Mouse (Mus musculus): ENCODE data around the gene Gm20388. TPM values are rescaled to one million over a fixed set of nuclear protein-coding genes. Genes with fewer than 3 reads are reported as not detected.
"Not testable (repeated sequence)": the region's sequence is repeated elsewhere in the genome, so short reads cannot be mapped to it uniquely, and the experiment has no call there.

The Gm20388 gene
- polyA plus RNA-seq, 1 experiment: 18.7 TPM

- no peaks in the 10 kb centered on the region for H3K27me3 ChIP-seq (ENCODE audit: control insufficient read depth, insufficient read depth, low read length)
- 93% methylated on average over 11 of the region's 11 CpGs for WGBS
- no peak overlapping the region for H3K27ac ChIP-seq (ENCODE audit: insufficient read depth, low read length)
- DNase-seq: no peak
- peaks cover 13% of the 10 kb centered on the region for H3K4me1 ChIP-seq (ENCODE audit: control insufficient read depth, insufficient read depth, low read length)
- H3K4me3 ChIP-seq (replicated peaks; ENCODE audit: insufficient read depth, low read depth, low read length): no peak overlapping the region
- TF ChIP-seq POLR2A (IDR thresholded peaks at IDR 0.05; ENCODE audit: borderline replicate concordance, insufficient read depth, low read length) (no peak), CTCF (IDR thresholded peaks at IDR 0.05; ENCODE audit: borderline replicate concordance, insufficient read depth, low read depth, low read length) (no peak)
These were observed 2408.5 kb downstream of the Gm20388 start for GRCm38 (mm10) chr8:122319045-122319707.

DNA sequence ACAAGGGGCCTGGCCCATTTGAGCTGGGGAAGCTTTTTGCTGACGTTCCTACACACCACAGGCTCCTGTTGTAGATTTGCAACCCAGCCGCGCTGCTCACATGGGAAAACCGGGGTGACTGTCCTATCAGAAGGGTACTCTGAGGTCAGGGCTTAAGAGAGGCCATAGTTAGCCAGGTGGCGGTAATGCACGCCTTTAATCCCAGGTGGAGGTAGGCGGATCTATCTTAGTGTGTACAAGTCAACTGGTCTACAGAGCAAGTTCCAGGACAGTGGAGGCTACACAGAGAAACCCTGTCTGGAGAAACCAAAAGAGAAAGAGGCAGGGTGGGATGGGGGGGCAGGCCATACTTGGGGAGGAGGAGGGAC lies 2409.1 kb downstream of the Gm20388 start:
- no peak for DNase-seq
- Histone ChIP-seq H3K27me3 (ENCODE audit: control insufficient read depth, insufficient read depth, low read length) (no peaks in the 10 kb centered on the region), H3K4me1 (ENCODE audit: control insufficient read depth, insufficient read depth, low read length) (peaks cover 13% of the 10 kb centered on the region), H3K27ac (ENCODE audit: insufficient read depth, low read length) (no peak overlapping the region), H3K4me3 (replicated peaks; ENCODE audit: insufficient read depth, low read depth, low read length) (no peak overlapping the region)
- no peak for TF ChIP-seq CTCF (IDR thresholded peaks at IDR 0.05; ENCODE audit: borderline replicate concordance, insufficient read depth, low read depth, low read length)
- TF ChIP-seq POLR2A (IDR thresholded peaks at IDR 0.05; ENCODE audit: borderline replicate concordance, insufficient read depth, low read length): no peak
- 92% methylated on average over 7 of the region's 7 CpGs for WGBS

GRCm38 (mm10) chr8:122320541-122320940 lies 2409.9 kb downstream of the Gm20388 start:
- peaks cover 13% of the 10 kb centered on the region for H3K4me1 ChIP-seq (ENCODE audit: control insufficient read depth, insufficient read depth, low read length)
- TF ChIP-seq CTCF (IDR thresholded peaks at IDR 0.05; ENCODE audit: borderline replicate concordance, insufficient read depth, low read depth, low read length) (no peak), POLR2A (IDR thresholded peaks at IDR 0.05; ENCODE audit: borderline replicate concordance, insufficient read depth, low read length) (no peak)
- 49% methylated on average over 3 of the region's 3 CpGs for WGBS
- H3K27ac ChIP-seq (ENCODE audit: insufficient read depth, low read length): no peak overlapping the region
- no peak overlapping the region for H3K4me3 ChIP-seq (replicated peaks; ENCODE audit: insufficient read depth, low read depth, low read length)
- DNase-seq: no peak
- H3K27me3 ChIP-seq (ENCODE audit: control insufficient read depth, insufficient read depth, low read length): no peaks in the 10 kb centered on the region

GRCm38 (mm10) chr8:122321455-122321921 lies 2410.8 kb downstream of the Gm20388 start:
- Histone ChIP-seq H3K27me3 (ENCODE audit: control insufficient read depth, insufficient read depth, low read length) (no peaks in the 10 kb centered on the region), H3K4me3 (replicated peaks; ENCODE audit: insufficient read depth, low read depth, low read length) (no peak overlapping the region), H3K4me1 (ENCODE audit: control insufficient read depth, insufficient read depth, low read length) (peaks cover 13% of the 10 kb centered on the region), H3K27ac (ENCODE audit: insufficient read depth, low read length) (no peak overlapping the region)
- WGBS: 85% methylated on average over 10 of the region's 10 CpGs
- no peak for DNase-seq
- no peak for TF ChIP-seq CTCF (IDR thresholded peaks at IDR 0.05; ENCODE audit: borderline replicate concordance, insufficient read depth, low read depth, low read length)
- TF ChIP-seq POLR2A (IDR thresholded peaks at IDR 0.05; ENCODE audit: borderline replicate concordance, insufficient read depth, low read length): no peak

DNA sequence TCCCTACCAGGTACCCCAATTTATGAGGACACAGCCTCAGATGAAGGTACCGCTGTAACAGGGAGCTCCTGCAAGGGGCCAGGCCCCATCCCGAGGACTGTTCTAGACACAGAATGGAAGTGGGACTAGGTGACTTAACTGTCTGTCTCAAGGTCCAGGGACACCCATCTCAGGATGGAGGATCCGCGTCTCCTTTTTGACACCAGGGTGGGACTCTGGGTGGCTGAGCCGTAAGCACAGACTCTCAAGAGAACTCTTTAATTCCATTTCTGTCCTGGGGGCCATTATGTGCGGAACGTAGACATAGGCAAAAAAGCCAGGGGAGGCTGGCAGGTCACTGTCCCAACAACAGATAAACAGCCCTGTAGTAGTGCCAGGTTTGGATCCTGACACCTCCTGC lies 2411.5 kb downstream of the Gm20388 start:
- DNase-seq: no peak
- TF ChIP-seq CTCF (IDR thresholded peaks at IDR 0.05; ENCODE audit: borderline replicate concordance, insufficient read depth, low read depth, low read length) (no peak), POLR2A (IDR thresholded peaks at IDR 0.05; ENCODE audit: borderline replicate concordance, insufficient read depth, low read length) (no peak)
- H3K4me3 ChIP-seq (replicated peaks; ENCODE audit: insufficient read depth, low read depth, low read length): no peak overlapping the region
- H3K4me1 ChIP-seq (ENCODE audit: control insufficient read depth, insufficient read depth, low read length): peaks cover 13% of the 10 kb centered on the region
- 98% methylated on average over 7 of the region's 7 CpGs for WGBS
- no peaks in the 10 kb centered on the region for H3K27me3 ChIP-seq (ENCODE audit: control insufficient read depth, insufficient read depth, low read length)
- H3K27ac ChIP-seq (ENCODE audit: insufficient read depth, low read length): no peak overlapping the region

DNA sequence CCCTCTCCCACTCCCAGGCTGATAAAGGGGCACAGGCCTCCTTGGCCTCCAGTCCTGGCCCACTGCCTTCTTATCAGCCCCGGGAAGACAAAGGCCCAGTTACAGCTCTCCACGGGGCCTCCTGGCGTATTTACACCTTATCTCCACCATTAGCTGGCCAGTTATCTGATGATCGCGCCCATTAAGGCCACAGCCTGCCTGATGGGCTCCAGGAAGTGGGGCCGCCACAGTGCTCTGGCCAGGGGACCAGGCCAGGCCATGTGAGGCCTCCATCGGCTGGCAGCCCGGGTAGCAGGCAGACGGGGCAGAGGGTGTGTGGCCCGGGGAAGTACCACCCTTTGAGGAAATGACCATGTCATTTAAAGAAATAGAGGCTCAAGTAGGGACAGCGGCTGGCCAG lies 2412.2 kb downstream of the Gm20388 start:
- no peak overlapping the region for H3K4me3 ChIP-seq (replicated peaks; ENCODE audit: insufficient read depth, low read depth, low read length)
- no peak for DNase-seq
- peaks cover 13% of the 10 kb centered on the region for H3K4me1 ChIP-seq (ENCODE audit: control insufficient read depth, insufficient read depth, low read length)
- TF ChIP-seq CTCF (IDR thresholded peaks at IDR 0.05; ENCODE audit: borderline replicate concordance, insufficient read depth, low read depth, low read length): no peak
- no peak for TF ChIP-seq POLR2A (IDR thresholded peaks at IDR 0.05; ENCODE audit: borderline replicate concordance, insufficient read depth, low read length)
- WGBS: 74% methylated on average over 11 of the region's 11 CpGs
- no peak overlapping the region for H3K27ac ChIP-seq (ENCODE audit: insufficient read depth, low read length)
- H3K27me3 ChIP-seq (ENCODE audit: control insufficient read depth, insufficient read depth, low read length): no peaks in the 10 kb centered on the region

DNA sequence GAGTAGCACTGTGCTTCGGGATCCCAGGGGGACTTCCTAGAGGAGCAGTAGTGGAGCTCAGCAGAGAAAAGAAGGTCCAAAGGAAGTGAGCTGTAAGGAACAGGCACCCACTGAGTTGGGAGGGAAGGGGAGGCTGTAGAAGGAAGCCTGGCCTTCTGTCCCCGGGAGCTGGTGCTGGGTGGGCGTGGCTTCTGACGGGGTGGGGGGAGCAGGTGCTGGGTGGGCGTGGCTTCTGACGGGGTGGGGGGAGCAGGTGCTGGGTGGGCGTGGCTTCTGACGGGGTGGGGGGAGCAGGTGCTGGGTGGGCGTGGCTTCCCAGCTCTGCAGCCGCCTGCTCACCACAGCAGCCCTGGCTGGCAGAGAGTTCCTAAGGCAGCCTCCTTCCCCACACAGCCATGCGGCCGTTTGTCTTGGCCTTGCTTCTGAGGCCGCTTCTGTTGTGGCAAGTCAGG lies 2413.3 kb downstream of the Gm20388 start:
- not testable (repeated sequence) for DNase-seq; H3K27me3 ChIP-seq (ENCODE audit: control insufficient read depth, insufficient read depth, low read length); H3K27ac ChIP-seq (ENCODE audit: insufficient read depth, low read length); H3K4me3 ChIP-seq (replicated peaks; ENCODE audit: insufficient read depth, low read depth, low read length)
- 26% methylated on average over 13 of the region's 13 CpGs for WGBS
- peaks cover 19% of the 10 kb centered on the region for H3K4me1 ChIP-seq (ENCODE audit: control insufficient read depth, insufficient read depth, low read length)

- no peak for DNase-seq
- Histone ChIP-seq H3K27ac (ENCODE audit: insufficient read depth, low read length) (no peak overlapping the region), H3K27me3 (ENCODE audit: control insufficient read depth, insufficient read depth, low read length) (no peaks in the 10 kb centered on the region), H3K4me1 (ENCODE audit: control insufficient read depth, insufficient read depth, low read length) (peaks cover 22% of the 10 kb centered on the region), H3K4me3 (replicated peaks; ENCODE audit: insufficient read depth, low read depth, low read length) (no peak overlapping the region)
- TF ChIP-seq POLR2A (IDR thresholded peaks at IDR 0.05; ENCODE audit: borderline replicate concordance, insufficient read depth, low read length) (no peak), CTCF (IDR thresholded peaks at IDR 0.05; ENCODE audit: borderline replicate concordance, insufficient read depth, low read depth, low read length) (no peak)
- 92% methylated on average over 2 of the region's 2 CpGs for WGBS
These were observed 2414.6 kb downstream of the Gm20388 start for GRCm38 (mm10) chr8:122325196-122325595.
